Mouse (Mus musculus): ENCODE measurements at regions not wholly inside any gene's neighbourhood (a gene's known extent, or its start where the extent isn't known, plus 50 kb on each side); places are given as distances from the start of the nearest gene placed in this dataset.

- DNase-seq (ENCODE audit: low spot score in 2 of 2) = no peak
Observed at GRCm38 (mm10) chr11:11012660-11013455, 101.2 kb upstream of the Vwc2 start.

GRCm38 (mm10) chr11:11013581-11013980 is 100.4 kb upstream of the Vwc2 start:
- DNase-seq (ENCODE audit: low spot score in 2 of 2) = peak in 1 of 2 experiments; percentile 18

- DNase-seq (ENCODE audit: low spot score in 2 of 2) = peak; percentile 40 to 75
Observed at GRCm38 (mm10) chr11:11014088-11014487, 99.9 kb upstream of the Vwc2 start.

DNA sequence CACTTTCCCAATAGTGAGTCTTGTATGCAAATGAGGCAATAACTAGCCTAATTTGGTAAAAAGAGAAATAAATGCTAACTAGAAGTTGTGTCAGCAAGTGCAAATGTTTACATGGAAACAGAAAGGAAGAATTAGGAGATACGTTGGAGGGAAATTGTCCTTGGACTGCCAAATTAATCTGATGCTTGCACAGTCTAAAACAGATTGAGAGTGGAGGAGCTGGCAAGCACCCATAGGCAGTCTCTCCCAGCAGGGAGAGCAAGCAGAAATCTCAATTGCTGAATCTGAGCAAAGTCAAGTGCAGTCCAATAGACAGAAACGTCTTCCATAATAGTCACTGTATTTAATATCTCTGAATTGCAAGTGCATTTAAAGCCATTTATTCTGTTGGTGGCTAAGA is 99.5 kb upstream of the Vwc2 start:
- peak; percentile 5 to 65 for DNase-seq (ENCODE audit: low spot score in 2 of 2)

DNA sequence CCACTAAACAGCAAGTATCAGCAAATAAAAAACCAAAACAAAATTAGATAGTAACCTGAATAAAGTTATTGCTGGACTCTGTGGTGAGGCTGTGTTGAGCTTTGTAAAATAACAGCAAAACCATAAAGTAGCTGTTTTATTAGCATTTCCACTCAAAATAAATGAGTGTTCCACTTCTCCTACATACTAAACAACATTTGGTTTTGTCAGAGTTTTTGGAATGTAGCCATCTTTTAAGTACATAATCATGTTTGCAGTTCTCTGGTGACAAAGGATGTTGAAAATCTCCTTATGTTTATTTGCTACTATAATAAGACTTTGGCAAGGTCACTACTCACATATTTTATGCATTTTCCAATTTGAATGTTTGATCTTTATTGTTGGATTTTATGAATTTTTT is 85.2 kb upstream of the Vwc2 start:
- peak in 1 of 2 experiments; percentile 1 for DNase-seq (ENCODE audit: low spot score in 2 of 2)

Data from layer of hippocampus, postnatal 14 days (tissue).